Mouse (Mus musculus): ENCODE results near the gene Phactr4. TPM values are rescaled to one million over a fixed set of nuclear protein-coding genes. Genes with fewer than 3 reads are reported as not detected.
A peak's percentile ranks its signal among the peaks of the same experiment; 100 is the strongest.

The Phactr4 gene
- total RNA-seq, 2 experiments from 2014 or later: 10.3 to 10.6 TPM

DNA sequence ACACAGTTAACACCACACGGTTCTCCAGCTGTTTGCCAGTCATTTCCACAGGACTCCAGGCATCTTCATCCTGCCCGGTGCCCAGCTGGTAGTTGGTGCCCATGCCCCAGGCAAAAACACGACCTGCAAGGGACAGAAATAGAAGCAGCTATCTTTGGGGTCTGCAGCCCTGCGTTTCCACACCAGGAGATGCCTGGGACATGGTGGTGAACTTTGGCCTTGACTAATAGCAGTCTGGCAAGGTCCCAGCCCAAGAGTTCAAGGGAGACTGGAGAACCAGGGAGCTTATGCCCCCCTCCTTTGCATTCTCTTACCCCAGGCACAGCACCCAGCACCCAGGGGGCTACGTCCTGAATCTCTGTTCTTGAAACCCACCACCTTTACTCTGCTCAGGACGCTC lies 89.4 kb downstream of the Phactr4 start:
- no peak for DNase-seq

GRCm38 (mm10) chr4:132331960-132332359 lies 90.3 kb downstream of the Phactr4 start:
- DNase-seq: no peak

DNA sequence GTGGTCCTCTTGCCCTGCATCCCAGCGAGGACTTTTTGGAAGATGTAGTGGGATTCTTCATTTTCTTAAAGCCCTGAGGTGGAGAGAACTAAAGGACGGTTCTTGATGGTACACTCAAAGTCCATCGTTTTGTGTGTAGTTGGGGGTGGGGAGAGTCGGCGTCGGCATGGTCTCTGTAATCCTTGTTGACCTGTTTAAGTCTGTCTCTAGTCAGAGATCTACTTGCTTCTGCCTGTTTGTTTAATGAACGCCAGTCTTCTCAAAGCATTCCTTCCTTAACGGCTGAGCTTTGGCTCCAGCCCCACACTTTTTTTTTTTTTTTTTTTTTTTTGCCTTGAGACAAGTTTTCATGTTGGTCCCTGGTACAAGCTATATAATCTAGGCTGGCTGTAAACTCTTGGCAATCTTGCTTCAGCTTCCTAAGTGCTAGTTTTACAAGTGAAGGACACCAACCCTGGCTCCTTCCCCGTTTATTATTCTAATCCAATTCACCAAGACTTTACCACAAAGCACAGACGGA lies 92.4 kb downstream of the Phactr4 start:
- no peak for DNase-seq

- peak; percentile 88 for DNase-seq
Observed at GRCm38 (mm10) chr4:132329115-132329834, 93.0 kb downstream of the Phactr4 start, which contains the start of gene Trnau1ap. TSS of gene Trnau1ap (minus strand) at chr4:132329538.

DNA sequence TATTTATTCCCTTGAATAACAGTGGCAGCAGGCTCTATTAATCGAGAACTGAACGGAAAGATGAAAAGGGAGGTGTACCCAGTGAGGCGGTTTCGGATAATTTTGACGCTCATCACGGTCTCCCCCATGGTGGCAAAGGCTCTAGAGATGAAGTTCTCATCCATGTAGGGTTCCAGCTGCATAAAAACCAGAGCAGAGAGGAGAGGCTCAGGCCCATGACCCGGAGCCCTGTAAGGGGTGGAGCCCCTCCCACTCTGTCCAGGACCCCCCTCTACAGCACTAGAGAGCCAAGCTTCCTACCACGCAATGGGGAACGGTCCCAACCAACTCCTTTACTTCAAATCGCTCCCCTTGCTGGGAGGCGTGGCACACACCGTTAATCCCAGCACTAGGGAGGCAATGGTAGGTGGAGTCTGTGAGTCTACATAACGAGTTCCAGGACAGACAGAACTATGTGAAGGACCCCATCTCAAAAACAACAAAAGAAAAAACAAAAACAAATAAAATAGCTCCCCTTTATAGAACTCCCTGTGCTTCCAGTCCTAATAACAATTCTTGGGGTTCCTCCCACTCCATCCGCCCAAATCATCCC lies 93.8 kb downstream of the Phactr4 start:
- DNase-seq: no peak

- DNase-seq: no peak
Observed at GRCm38 (mm10) chr4:132326481-132326880, 95.8 kb downstream of the Phactr4 start.

DNA sequence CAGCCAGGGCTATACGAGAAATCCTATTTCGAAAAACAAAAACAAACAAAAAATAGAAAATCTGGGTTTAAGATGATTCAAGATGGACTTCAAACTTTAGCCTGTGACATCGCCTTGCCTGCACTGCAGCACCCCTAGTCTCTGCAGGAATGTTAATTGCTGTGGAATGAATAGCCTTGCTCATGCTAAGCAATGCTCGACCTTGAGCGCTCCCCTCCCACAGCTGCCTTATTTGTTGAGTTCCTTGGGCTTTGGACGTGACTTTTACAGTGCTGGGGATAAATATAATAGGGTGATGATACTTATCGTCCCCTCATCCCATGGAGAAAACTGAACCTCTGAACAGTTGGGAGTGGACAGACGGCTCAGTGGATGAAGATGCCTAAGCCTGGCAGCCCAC lies 106.6 kb downstream of the Phactr4 start:
- DNase-seq: no peak

- DNase-seq: no peak
Observed at GRCm38 (mm10) chr4:132312627-132313026, 109.7 kb downstream of the Phactr4 start.

DNA sequence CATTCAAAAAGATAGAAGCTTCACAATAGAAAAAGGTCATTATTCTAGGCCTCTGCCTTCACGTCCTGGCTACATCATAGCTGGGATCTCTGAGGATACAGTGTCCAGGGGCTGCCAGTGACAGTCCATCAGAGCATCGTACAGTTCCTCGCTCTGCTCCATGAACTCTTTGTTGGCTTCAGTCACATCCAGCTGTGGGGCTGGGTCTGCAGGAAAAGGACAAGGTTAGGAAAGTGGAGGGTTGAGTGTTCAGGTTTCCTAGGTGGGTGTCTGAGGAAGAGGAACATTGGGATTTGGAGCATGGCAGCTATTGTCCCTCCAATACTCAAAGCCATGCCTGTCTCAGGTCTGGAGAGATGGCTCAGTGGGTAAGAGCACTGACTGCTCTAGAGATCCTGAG lies 110.5 kb downstream of the Phactr4 start:
- DNase-seq: no peak

DNA sequence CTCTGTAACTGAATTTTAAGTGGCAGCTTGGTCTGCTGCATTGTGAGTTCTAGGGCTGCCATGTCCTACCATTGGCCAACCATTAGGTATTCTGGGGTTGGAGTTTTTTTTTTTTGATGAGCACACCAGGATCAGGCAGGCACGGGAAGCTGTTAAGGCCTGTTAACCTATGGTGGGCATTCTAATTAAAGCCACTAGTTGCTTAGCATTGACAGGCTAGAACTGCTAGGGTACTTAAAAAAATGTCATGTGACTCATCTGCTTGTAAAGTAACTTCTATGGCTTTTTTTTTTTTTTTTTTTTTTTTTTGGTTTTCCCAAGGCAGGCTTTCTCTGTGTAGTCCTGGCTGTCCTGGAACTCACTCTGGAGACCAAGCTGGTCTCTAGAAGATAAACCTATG lies 111.1 kb downstream of the Phactr4 start:
- DNase-seq: no peak

GRCm38 (mm10) chr4:132309849-132310472 lies 112.3 kb downstream of the Phactr4 start:
- peak; percentile 30 for DNase-seq

DNA sequence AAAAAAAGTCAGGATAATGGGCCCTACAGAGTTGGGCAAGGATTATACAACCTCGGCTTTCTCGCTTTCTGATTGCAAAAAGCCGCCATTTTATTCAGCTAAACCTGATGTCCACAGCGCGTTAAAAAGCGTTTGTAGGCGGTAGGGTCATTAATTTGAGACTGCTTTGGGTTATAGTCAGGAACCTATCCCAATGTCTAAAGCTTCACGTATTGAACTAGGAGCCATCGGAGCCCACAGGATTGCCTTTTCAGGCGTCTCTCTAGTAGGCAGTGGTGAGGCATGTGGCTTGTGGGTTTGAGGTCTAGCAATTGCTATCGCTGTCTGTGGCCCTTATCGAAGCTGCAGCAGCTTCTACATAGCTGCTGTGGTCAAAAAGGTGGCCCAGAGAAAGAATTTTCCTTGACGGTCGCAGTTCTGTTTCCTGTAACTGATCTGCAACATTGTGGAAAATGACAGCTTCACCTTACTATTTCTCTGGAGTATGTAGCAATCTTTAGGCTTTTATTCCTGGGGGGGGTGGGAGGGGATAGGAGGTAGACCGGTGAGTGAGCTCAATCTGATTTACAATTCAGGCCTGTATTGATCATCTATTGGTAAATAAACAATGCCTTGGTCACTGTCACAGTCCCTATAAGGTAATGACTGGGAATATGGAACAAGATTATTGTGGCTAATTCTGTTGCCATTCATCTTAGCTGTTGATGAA lies 113.0 kb downstream of the Phactr4 start:
- DNase-seq: no peak

- DNase-seq: peak; percentile 88
Observed at GRCm38 (mm10) chr4:132308437-132309139, 113.7 kb downstream of the Phactr4 start.

- DNase-seq: no peak
Observed at GRCm38 (mm10) chr4:132306004-132306403, 116.3 kb downstream of the Phactr4 start.

Small RNA genes lying within 50 kb of the gene (microRNA-seq; reads per million reads assigned to microRNA genes)
- gene Gm25707 (ENCODE audit: borderline replicate concordance in 2 of 2): 0 reads per million in 2 experiments

Other genes starting within 250 kb of the Phactr4 start
- 10 to 100 TPM; 22.6 to 24.2 TPM for gene Ythdf2, start 210.2 kb downstream of the Phactr4 start, total RNA-seq (2021)
- 1 to 10 TPM; 7.4 to 8.0 TPM for gene Gmeb1, start 160.9 kb downstream of the Phactr4 start, total RNA-seq (2021)
- gene Taf12, start 148.1 kb downstream of the Phactr4 start, total RNA-seq (2021): 10 to 100 TPM; 31.6 to 32.1 TPM
- under 1 TPM in 1 of 2 experiments, not detected in 1; 0.48 TPM for gene Rab42, start 119.1 kb downstream of the Phactr4 start, total RNA-seq (2021)
- gene Trnau1ap, start 93.0 kb downstream of the Phactr4 start, total RNA-seq (2021): 10 to 100 TPM in 1 of 2 experiments, 1 to 10 TPM in 1; 9.9 to 10.4 TPM
- 1 to 10 TPM; 6.5 to 6.6 TPM for gene Rcc1, start 68.9 kb downstream of the Phactr4 start, total RNA-seq (2021)
- 1 to 10 TPM; 2.6 to 4.3 TPM for gene Med18, start 41.4 kb upstream of the Phactr4 start, total RNA-seq (2021)
- gene Sesn2, start 88.0 kb upstream of the Phactr4 start, total RNA-seq (2021): 1 to 10 TPM; 1.9 to 2.3 TPM
- gene Atpif1, start 111.2 kb upstream of the Phactr4 start, total RNA-seq (2021): 10 to 100 TPM; 46.3 to 58.5 TPM
- gene Dnajc8, start 113.1 kb upstream of the Phactr4 start, total RNA-seq (2021): 10 to 100 TPM; 43.5 to 44.5 TPM
- 1 to 10 TPM; 1.0 to 1.1 TPM for gene Ptafr, start 141.6 kb upstream of the Phactr4 start, total RNA-seq (2021)
- gene Eya3, start 216.5 kb upstream of the Phactr4 start, total RNA-seq (2021): 10 to 100 TPM; 11.1 to 11.5 TPM